Comparison of ENCODE assay signal across 8 mouse cellular contexts in the genomic region with DNA sequence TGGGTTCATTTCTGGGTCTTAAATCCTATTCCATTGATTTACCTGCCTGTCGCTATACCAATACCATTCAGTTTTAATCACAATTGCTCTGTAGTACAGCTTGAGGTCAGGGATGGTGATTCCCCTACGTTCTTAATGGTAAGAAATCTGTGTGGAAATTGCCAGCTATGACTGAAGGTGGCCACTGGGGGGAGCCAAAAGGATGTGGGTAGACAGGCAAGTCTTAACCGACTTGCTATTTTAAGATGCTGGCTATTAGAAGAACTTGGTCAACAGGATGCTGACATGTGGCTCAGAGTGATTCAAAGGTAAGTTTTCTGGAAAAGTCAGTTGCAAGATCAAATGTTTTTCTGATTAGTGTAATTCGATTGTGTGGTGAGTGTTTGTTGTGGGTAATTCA. TPM values are rescaled to one million over a fixed set of nuclear protein-coding genes. Genes with fewer than 3 reads are reported as not detected.
DNase-seq lines count a peak whose midpoint lies in the region; ATAC-seq lines count a peak whose summit lies in the region.

No protein-coding gene starts in this region.

- DNase-seq in heart, adult 9 months (ENCODE audit: low spot score in 2 of 2) = peak; percentile 13 to 32
- DNase-seq in heart, adult 11 months = no peak
- DNase-seq in adrenal gland, adult (ENCODE audit: inconsistent age in 2 of 2, low spot score in 1 of 2) = peak; percentile 69 to 91
- peak; percentile 77 for DNase-seq in embryo, embryonic 10 days (ENCODE audit: low spot score)
- peak; percentile 73 for DNase-seq in layer of hippocampus, adult 9-10 months (ENCODE audit: low spot score)
- DNase-seq in lung, postnatal 36 days = peak; percentile 70
- peak; percentile 15 to 72 for DNase-seq in spleen, postnatal 10 days (ENCODE audit: low spot score in 2 of 2)

- ATAC-seq in granulocyte monocyte progenitor cell, adult 5-6 weeks (replicated peaks; ENCODE audit: poor library complexity, severe bottlenecking) = peak; percentile 88

RNA-seq across cellular contexts. Expression of a gene that starts 43.6 kb away (rescaled TPM):
- total RNA-seq in granulocyte monocyte progenitor cell, adult 5-6 weeks (2014; fragmentation: Nextera tagmentation) = 21.5 and 27.4 TPM in 2 replicates
- 35.3 and 40.6 TPM in 2 replicates for total RNA-seq in granulocyte monocyte progenitor cell, adult 5-6 weeks (2017)
